Mouse (Mus musculus) erythroid progenitor cell, adult 5-6 weeks (primary cell): Measurements from ENCODE around the gene Tymp. TPM values are rescaled to one million over a fixed set of nuclear protein-coding genes. Genes with fewer than 3 reads are reported as not detected.

Experiments used
- ATAC-seq: replicated peaks from 2 replicates; pipeline ENCODE4 v1.8.0; 2016; ENCODE audit warnings: moderate number of reproducible peaks, mild to moderate bottlenecking, moderate TSS enrichment, inconsistent platforms; ENCODE audit not compliant: poor library complexity, low FRiP score, severe bottlenecking
- total RNA-seq, 2 experiments: library from RNA; stranded (forward) in 1 of 2; stranded (reverse) in 1 of 2; fragments of 150-400 nt in 1 of 2; fragments of 186-747, 209-891 nt in 1 of 2; gene quantifications; 2 replicates each; pipeline versions ENCODE4 v1.2.3 to v1.2.4; 2015 to 2017; ENCODE audit warnings: low replicate concordance in 2 of 2

The Tymp gene
- total RNA-seq, 2 experiments from 2014 or later = not detected

DNA sequence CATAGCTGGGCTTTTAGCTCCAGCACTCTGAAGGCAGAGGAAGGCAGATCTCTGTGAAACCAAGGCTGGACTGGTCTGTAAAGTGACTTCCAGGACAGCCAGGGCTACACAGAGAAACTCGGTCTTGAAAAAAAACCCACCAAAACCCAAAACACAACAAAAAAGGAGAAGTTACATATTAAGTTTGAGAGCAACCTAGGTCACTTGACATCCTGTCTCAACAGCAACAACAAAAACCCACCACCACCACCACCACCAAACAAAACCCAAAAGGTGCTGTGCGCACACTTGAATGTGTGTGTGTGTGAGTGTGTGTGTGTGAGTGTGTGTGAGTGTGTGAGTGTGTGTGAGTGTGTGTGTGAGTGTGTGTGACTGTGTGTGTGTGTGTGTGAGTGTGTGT lies 37.1 kb downstream of the Tymp start:
- ATAC-seq = no peak

DNA sequence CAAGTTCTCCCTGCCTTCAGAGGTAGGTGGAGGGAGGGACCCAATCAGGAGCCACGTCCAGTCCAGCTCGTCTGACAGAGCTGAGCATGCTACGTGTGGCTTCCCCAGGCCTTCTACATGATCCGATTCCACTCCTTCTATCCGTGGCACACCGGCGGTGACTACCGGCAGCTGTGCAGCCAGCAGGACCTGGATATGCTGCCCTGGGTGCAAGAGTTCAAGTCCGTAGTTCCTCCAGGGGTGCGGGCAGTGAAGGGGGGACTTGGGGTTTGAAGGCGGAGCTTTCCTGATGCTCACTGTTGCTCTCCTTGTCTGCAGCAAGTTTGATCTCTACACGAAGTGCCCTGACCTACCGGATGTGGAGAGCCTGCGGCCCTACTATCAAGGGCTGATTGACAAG lies 40.4 kb downstream of the Tymp start:
- no peak for ATAC-seq

DNA sequence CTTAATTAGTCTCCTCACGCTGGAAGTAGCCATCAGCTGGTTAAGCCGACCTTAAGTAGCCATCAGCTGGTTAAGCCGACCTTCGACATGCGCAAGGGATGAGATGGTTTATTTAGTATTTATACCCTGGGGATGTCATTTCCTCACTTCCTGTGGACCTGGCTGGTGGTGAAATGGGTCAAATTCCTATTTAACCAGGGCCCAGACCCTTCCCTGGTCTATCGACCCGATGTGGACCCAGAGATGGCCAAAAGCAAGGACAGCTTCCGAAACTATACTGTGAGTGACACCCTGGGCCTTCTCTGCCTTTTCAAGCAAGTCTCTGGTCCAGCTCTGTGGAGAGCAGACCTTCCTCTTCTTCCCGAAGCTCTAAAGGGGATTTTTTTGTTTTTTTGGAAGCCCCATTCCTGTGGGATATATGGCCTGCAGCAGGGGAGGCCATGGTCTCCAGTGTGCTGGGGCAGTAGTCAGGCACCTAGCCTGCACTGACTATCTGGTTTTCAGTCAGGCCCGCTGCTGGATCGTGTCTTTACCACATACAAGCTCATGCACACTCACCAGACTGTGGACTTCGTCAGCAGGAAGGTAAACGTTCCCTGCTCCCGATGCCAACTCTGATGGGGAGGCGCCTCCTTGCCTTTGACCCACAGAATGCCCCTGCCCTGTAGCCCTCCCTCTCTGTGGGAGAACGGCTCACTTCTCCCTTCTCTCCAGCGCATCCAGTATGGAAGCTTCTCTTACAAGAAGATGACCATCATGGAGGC lies 41.9 kb downstream of the Tymp start:
- no peak for ATAC-seq

DNA sequence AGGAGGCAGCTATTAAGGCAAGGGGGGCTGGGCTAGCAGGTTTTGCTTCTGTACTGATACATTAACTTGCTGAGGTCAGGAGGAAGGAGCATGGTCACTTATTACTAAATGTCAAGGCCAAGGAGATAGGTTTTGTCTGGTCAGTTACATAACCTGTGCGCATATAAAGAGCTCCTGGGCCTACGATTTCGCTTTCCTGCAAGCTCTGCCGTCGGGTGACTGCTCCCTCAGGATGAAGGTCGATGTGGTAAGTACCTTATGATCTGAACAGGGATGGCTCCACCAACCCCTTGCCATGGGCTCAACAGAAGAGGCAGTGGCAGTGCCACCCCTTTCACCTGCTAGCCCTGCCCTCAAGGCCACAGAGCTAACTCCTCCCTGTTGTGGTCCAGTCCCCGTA lies 42.6 kb downstream of the Tymp start, which contains the start of gene Miox:
Miox (plus strand) TSS at position 128 of the 400 bp plus-strand sequence.
- ATAC-seq = no peak

DNA sequence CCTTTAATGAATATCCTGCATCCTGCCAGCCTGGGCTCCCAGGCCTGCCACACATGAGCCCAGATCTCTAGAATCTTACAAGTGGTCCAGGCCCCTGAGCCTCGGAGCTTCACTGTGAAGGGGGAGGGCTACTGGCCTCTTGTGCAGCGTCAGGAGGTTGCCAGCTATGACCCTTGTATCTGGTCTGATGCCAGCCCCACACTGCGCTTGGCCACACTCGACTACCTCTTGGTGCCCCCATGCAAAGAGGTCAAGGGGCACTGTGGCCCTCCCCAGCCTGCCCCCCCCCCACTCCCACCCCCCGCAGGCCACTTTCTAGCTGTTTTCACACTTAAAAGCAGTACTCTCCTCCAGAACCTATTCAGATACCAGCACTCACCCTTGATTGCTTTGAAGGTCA lies 50.4 kb downstream of the Tymp start:
- ATAC-seq = no peak

DNA sequence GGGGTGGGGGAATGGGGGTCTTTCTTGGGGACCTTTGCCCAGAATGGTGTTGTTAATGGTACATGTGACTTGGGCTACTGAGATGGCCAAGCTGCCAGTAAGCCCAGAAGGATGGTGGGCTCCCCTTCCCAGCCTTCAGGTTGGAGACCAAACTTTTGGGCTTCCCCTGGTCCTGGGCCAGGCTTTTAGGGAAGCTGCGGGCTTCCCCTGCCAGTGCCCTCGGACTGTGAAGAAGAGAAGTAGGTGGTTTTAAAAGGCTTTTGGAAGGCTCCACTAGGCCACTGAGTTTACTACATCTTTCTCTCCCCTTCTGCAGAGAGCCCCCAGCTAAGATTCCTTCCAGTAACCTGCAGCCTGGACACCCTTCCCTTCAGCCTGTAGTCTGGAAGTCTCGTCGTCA lies 53.2 kb downstream of the Tymp start:
- ATAC-seq = no peak

DNA sequence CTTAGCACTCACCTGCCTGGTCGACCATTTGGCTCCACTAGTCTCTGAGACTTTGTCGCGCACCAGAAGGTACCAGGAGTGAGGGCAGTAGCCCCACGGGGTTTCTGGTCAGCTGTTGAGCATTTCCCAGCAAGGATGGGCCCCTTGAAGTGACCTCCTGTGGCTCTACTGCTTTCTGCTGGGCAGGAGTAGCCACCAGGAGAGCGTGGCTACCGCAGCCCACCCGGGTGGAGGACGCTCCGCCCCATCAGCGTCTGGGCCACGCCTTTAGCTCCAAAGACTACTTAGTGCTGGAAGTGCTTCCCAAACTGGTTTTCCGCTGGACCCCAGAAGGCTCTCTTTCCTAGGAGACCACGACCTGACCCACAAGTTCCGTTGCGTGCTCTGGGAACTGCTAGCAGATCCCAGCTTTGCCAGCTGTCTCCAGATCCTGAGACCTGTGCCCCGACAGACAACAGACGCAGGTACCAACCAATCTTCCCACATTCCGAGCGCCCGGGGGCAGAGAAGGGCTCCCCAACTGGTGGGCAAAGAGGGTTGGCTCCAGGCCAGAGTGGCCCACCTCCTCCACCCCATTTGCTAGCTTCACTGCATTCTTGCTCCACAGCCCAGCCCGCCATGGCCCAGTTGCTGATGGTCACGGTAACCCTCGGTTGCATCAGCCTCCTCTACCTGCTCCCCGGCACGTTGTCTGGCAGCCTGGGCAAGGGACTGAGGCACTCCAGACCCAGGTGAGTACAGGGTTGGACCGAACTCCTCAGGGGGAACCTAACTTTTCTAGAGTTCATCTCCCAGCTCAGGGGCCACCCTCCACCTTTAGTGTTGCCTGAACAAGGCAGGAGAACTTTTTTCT lies 53.9 kb downstream of the Tymp start, which contains the start of gene Adm2:
Adm2 (plus strand) TSS at position 51 of the 853 bp plus-strand sequence.
- no peak for ATAC-seq

Other genes with a start within 250 kb of the Tymp start
- gene Hdac10, start 248.3 kb downstream of the Tymp start, total RNA-seq (2015; ENCODE audit: low replicate concordance) = 4.3 TPM in 1 of 2 replicates, not detected in the other
- 1.3 TPM in 1 of 2 replicates, not detected in the other for gene Hdac10, start 248.3 kb downstream of the Tymp start, total RNA-seq (2017; ENCODE audit: low replicate concordance)
- gene Mapk12, start 236.3 kb downstream of the Tymp start, total RNA-seq (2015; ENCODE audit: low replicate concordance) = not detected in 2 replicates
- 0.51 TPM in 1 of 2 replicates, not detected in the other for gene Mapk12, start 236.3 kb downstream of the Tymp start, total RNA-seq (2017; ENCODE audit: low replicate concordance)
- gene Mapk11, start 227.4 kb downstream of the Tymp start, total RNA-seq (2015; ENCODE audit: low replicate concordance) = 0.72 and 2.1 TPM in 2 replicates
- gene Mapk11, start 227.4 kb downstream of the Tymp start, total RNA-seq (2017; ENCODE audit: low replicate concordance) = 0.51 TPM in 1 of 2 replicates, not detected in the other
- gene Plxnb2, start 196.3 kb downstream of the Tymp start, total RNA-seq (2015; ENCODE audit: low replicate concordance) = 7.2 and 9.2 TPM in 2 replicates
- gene Plxnb2, start 196.3 kb downstream of the Tymp start, total RNA-seq (2017; ENCODE audit: low replicate concordance) = 1.9 and 8.2 TPM in 2 replicates
- gene Dennd6b, start 180.5 kb downstream of the Tymp start, total RNA-seq (2015; ENCODE audit: low replicate concordance) = 1.7 TPM in 1 of 2 replicates, not detected in the other
- gene Dennd6b, start 180.5 kb downstream of the Tymp start, total RNA-seq (2017; ENCODE audit: low replicate concordance) = 0.76 and 1.5 TPM in 2 replicates
- 59.1 and 61.6 TPM in 2 replicates for gene Ppp6r2, start 165.5 kb downstream of the Tymp start, total RNA-seq (2015; ENCODE audit: low replicate concordance)
- gene Ppp6r2, start 165.5 kb downstream of the Tymp start, total RNA-seq (2017; ENCODE audit: low replicate concordance) = 55.4 and 79.1 TPM in 2 replicates
- 66.0 and 92.2 TPM in 2 replicates for gene Sbf1, start 61.7 kb downstream of the Tymp start, total RNA-seq (2015; ENCODE audit: low replicate concordance)
- gene Sbf1, start 61.7 kb downstream of the Tymp start, total RNA-seq (2017; ENCODE audit: low replicate concordance) = 93.9 and 115 TPM in 2 replicates
- gene Adm2, start 54.3 kb downstream of the Tymp start, total RNA-seq (2015; ENCODE audit: low replicate concordance) = not detected in 2 replicates
- gene Adm2, start 54.3 kb downstream of the Tymp start, total RNA-seq (2017; ENCODE audit: low replicate concordance) = not detected in 2 replicates
- not detected in 2 replicates for gene Miox, start 42.6 kb downstream of the Tymp start, total RNA-seq (2015; ENCODE audit: low replicate concordance)
- not detected in 2 replicates for gene Miox, start 42.6 kb downstream of the Tymp start, total RNA-seq (2017; ENCODE audit: low replicate concordance)
- gene Lmf2, start 21.4 kb downstream of the Tymp start, total RNA-seq (2015; ENCODE audit: low replicate concordance) = 71.4 and 96.8 TPM in 2 replicates
- 63.3 and 84.0 TPM in 2 replicates for gene Lmf2, start 21.4 kb downstream of the Tymp start, total RNA-seq (2017; ENCODE audit: low replicate concordance)
- gene Ncaph2, start 21.3 kb downstream of the Tymp start, total RNA-seq (2015; ENCODE audit: low replicate concordance) = 195 and 215 TPM in 2 replicates
- 221 and 330 TPM in 2 replicates for gene Ncaph2, start 21.3 kb downstream of the Tymp start, total RNA-seq (2017; ENCODE audit: low replicate concordance)
- 2.9 TPM in 1 of 2 replicates, not detected in the other for gene Sco2, start 3.2 kb downstream of the Tymp start, total RNA-seq (2015; ENCODE audit: low replicate concordance)
- gene Sco2, start 3.2 kb downstream of the Tymp start, total RNA-seq (2017; ENCODE audit: low replicate concordance) = 0.23 and 5.1 TPM in 2 replicates
- gene Odf3b, start 2.2 kb upstream of the Tymp start, total RNA-seq (2015; ENCODE audit: low replicate concordance) = not detected in 2 replicates
- not detected in 2 replicates for gene Odf3b, start 2.2 kb upstream of the Tymp start, total RNA-seq (2017; ENCODE audit: low replicate concordance)
- gene Klhdc7b, start 7.9 kb upstream of the Tymp start, total RNA-seq (2015; ENCODE audit: low replicate concordance) = not detected in 2 replicates
- not detected in 2 replicates for gene Klhdc7b, start 7.9 kb upstream of the Tymp start, total RNA-seq (2017; ENCODE audit: low replicate concordance)
- gene Syce3, start 33.5 kb upstream of the Tymp start, total RNA-seq (2015; ENCODE audit: low replicate concordance) = not detected in 2 replicates
- gene Syce3, start 33.5 kb upstream of the Tymp start, total RNA-seq (2017; ENCODE audit: low replicate concordance) = not detected in 2 replicates
- gene Cpt1b, start 48.8 kb upstream of the Tymp start, total RNA-seq (2015; ENCODE audit: low replicate concordance) = 6.1 TPM in 1 of 2 replicates, not detected in the other
- 3.1 TPM in 1 of 2 replicates, not detected in the other for gene Cpt1b, start 48.8 kb upstream of the Tymp start, total RNA-seq (2017; ENCODE audit: low replicate concordance)
- 2.5 and 7.2 TPM in 2 replicates for gene C730034F03Rik, start 52.5 kb upstream of the Tymp start, total RNA-seq (2015; ENCODE audit: low replicate concordance)
- gene C730034F03Rik, start 52.5 kb upstream of the Tymp start, total RNA-seq (2017; ENCODE audit: low replicate concordance) = 6.0 TPM in 1 of 2 replicates, not detected in the other
- gene Gm44502, start 52.7 kb upstream of the Tymp start, total RNA-seq (2015; ENCODE audit: low replicate concordance) = 3.4 TPM in 1 of 2 replicates, not detected in the other
- gene Gm44502, start 52.7 kb upstream of the Tymp start, total RNA-seq (2017; ENCODE audit: low replicate concordance) = 0.51 TPM in 1 of 2 replicates, not detected in the other
- gene Chkb, start 52.9 kb upstream of the Tymp start, total RNA-seq (2015; ENCODE audit: low replicate concordance) = 101 and 115 TPM in 2 replicates
- gene Chkb, start 52.9 kb upstream of the Tymp start, total RNA-seq (2017; ENCODE audit: low replicate concordance) = 44.9 and 46.9 TPM in 2 replicates
- not detected in 2 replicates for gene Mapk8ip2, start 76.9 kb upstream of the Tymp start, total RNA-seq (2015; ENCODE audit: low replicate concordance)
- not detected in 2 replicates for gene Mapk8ip2, start 76.9 kb upstream of the Tymp start, total RNA-seq (2017; ENCODE audit: low replicate concordance)
- 2.5 and 2.9 TPM in 2 replicates for gene Arsa, start 100.4 kb upstream of the Tymp start, total RNA-seq (2015; ENCODE audit: low replicate concordance)
- 2.1 and 3.7 TPM in 2 replicates for gene Arsa, start 100.4 kb upstream of the Tymp start, total RNA-seq (2017; ENCODE audit: low replicate concordance)
- gene Shank3, start 122.6 kb upstream of the Tymp start, total RNA-seq (2015; ENCODE audit: low replicate concordance) = 0.72 TPM in 1 of 2 replicates, not detected in the other
- gene Shank3, start 122.6 kb upstream of the Tymp start, total RNA-seq (2017; ENCODE audit: low replicate concordance) = 0.39 and 0.61 TPM in 2 replicates
- not detected in 2 replicates for gene Acr, start 191.3 kb upstream of the Tymp start, total RNA-seq (2015; ENCODE audit: low replicate concordance)
- gene Acr, start 191.3 kb upstream of the Tymp start, total RNA-seq (2017; ENCODE audit: low replicate concordance) = not detected in 2 replicates
- gene Rabl2, start 214.9 kb upstream of the Tymp start, total RNA-seq (2015; ENCODE audit: low replicate concordance) = not detected in 2 replicates
- 4.4 TPM in 1 of 2 replicates, not detected in the other for gene Rabl2, start 214.9 kb upstream of the Tymp start, total RNA-seq (2017; ENCODE audit: low replicate concordance)